Mouse (Mus musculus) MEL (cell line): ENCODE measurements around the gene Zfyve21. TPM values are rescaled to one million over a fixed set of nuclear protein-coding genes. Genes with fewer than 3 reads are reported as not detected.

ENCODE experiments used
- DNase-seq: peaks from one replicate; pipeline ENCODE4 v3.0.0; 2011; ENCODE audit warnings: low read depth, low spot score
- H3K27ac ChIP-seq: 2 replicates; pipeline ENCODE4 v1.5.1; 2012; ENCODE audit warnings: low read depth, mild to moderate bottlenecking, control low read depth, low read length, moderate library complexity; ENCODE audit not compliant: control insufficient read depth
- H3K27me3 ChIP-seq, 2 experiments: fragments of 150-350 bp in 1 of 2; sonication (generic) in 1 of 2; 2 replicates each; pipeline ENCODE4 v1.6.1; 2012; ENCODE audit warnings: low read length in 2 of 2, mild to moderate bottlenecking in 2 of 2, improper control_type of control experiment in 1 of 2, moderate library complexity in 1 of 2; ENCODE audit not compliant: insufficient read depth in 2 of 2, control insufficient read depth in 1 of 2
- H3K36me3 ChIP-seq, 2 experiments: 2 replicates each; pipeline ENCODE4 v1.6.1; 2012 to 2014; ENCODE audit warnings: low read length in 2 of 2, improper control_type of control experiment in 1 of 2, inconsistent platforms in 1 of 2, mild to moderate bottlenecking in 1 of 2; ENCODE audit not compliant: insufficient read depth in 2 of 2, control insufficient read depth in 1 of 2
- H3K4me1 ChIP-seq, 2 experiments: fragments of 150-350 bp in 1 of 2; sonication (generic) in 1 of 2; 2 replicates each; pipeline ENCODE4 v1.6.1; 2012; ENCODE audit warnings: low read length in 2 of 2, improper control_type of control experiment in 1 of 2, mild to moderate bottlenecking in 1 of 2; ENCODE audit not compliant: insufficient read depth in 2 of 2, control insufficient read depth in 1 of 2
- H3K4me3 ChIP-seq, 2 experiments: fragments of 150-350 bp in 1 of 2; sonication (generic) in 1 of 2; 2 replicates each; pipeline ENCODE4 v1.5.1; 2012; ENCODE audit warnings: low read depth in 2 of 2, low read length in 2 of 2, mild to moderate bottlenecking in 2 of 2, moderate library complexity in 2 of 2, control low read depth in 1 of 2, improper control_type of control experiment in 1 of 2; ENCODE audit not compliant: control insufficient read depth in 1 of 2, insufficient read depth in 1 of 2
- H3K79me2 ChIP-seq: 2 replicates; pipeline ENCODE4 v1.6.1; 2012; ENCODE audit warnings: mild to moderate bottlenecking, low read length, moderate library complexity; ENCODE audit not compliant: control insufficient read depth, poor library complexity, insufficient read depth
- H3K9ac ChIP-seq: 2 replicates; pipeline ENCODE4 v1.6.1; 2012; ENCODE audit warnings: low read depth, mild to moderate bottlenecking, control low read depth, low read length, moderate library complexity; ENCODE audit not compliant: control insufficient read depth, poor library complexity, severe bottlenecking
- H3K9me3 ChIP-seq: fragments of 150-350 bp; sonication (generic); replicated peaks from 2 replicates; pipeline ENCODE4 v1.6.1; 2012; ENCODE audit warnings: mild to moderate bottlenecking, low read length, improper control_type of control experiment, moderate library complexity; ENCODE audit not compliant: insufficient read depth
- CHD1 ChIP-seq: IDR thresholded peaks from 2 replicates; pipeline ENCODE4 v1.6.1; 2012; ENCODE audit warnings: low read depth, mild to moderate bottlenecking, inconsistent platforms, low read length, improper control_type of control experiment
- CHD2 ChIP-seq: IDR thresholded peaks from 2 replicates; pipeline ENCODE4 v1.6.1; 2011; ENCODE audit warnings: low read length, improper control_type of control experiment
- ETS1 ChIP-seq: IDR thresholded peaks from 2 replicates; pipeline ENCODE4 v1.6.1; 2012; ENCODE audit warnings: low read depth, mild to moderate bottlenecking, inconsistent platforms, low read length, improper control_type of control experiment, moderate library complexity
- GABPA ChIP-seq: IDR thresholded peaks from 2 replicates; pipeline ENCODE4 v1.6.1; 2012; ENCODE audit warnings: low read depth, mild to moderate bottlenecking, inconsistent platforms, low read length, improper control_type of control experiment, moderate library complexity
- KAT2A ChIP-seq: conservative IDR thresholded peaks from 2 replicates; pipeline ENCODE4 v1.6.1; 2012; ENCODE audit warnings: low read depth, low read length, improper control_type of control experiment, inconsistent platforms
- MXI1 ChIP-seq: IDR thresholded peaks from 2 replicates; pipeline ENCODE4 v1.6.1; 2011; ENCODE audit warnings: mild to moderate bottlenecking, low read depth, low read length, improper control_type of control experiment
- MYC ChIP-seq: IDR thresholded peaks from 2 replicates; pipeline ENCODE4 v1.6.1; 2011; ENCODE audit warnings: low read depth, mild to moderate bottlenecking, low read length, improper control_type of control experiment, moderate library complexity
- NELFE ChIP-seq: IDR thresholded peaks from 2 replicates; pipeline ENCODE4 v1.6.1; 2011; ENCODE audit warnings: low read depth, low read length, improper control_type of control experiment
- NRF1 ChIP-seq: IDR thresholded peaks from 2 replicates; pipeline ENCODE4 v1.6.1; 2014; ENCODE audit warnings: low read depth, mild to moderate bottlenecking, inconsistent platforms, low read length, improper control_type of control experiment, moderate library complexity; ENCODE audit not compliant: poor library complexity, insufficient read depth, severe bottlenecking
- POLR2A ChIP-seq, 2 experiments: IDR thresholded peaks; 2 replicates each; pipeline ENCODE4 v1.6.1; 2011 to 2012; ENCODE audit warnings: low read length in 2 of 2, mild to moderate bottlenecking in 2 of 2, control low read depth in 1 of 2, improper control_type of control experiment in 1 of 2, low read depth in 1 of 2, moderate library complexity in 1 of 2; ENCODE audit not compliant: control insufficient read depth in 1 of 2, insufficient read depth in 1 of 2, poor library complexity in 1 of 2
- POLR2AphosphoS2 ChIP-seq: IDR thresholded peaks from 2 replicates; pipeline ENCODE4 v1.6.1; 2011; ENCODE audit warnings: low read length, improper control_type of control experiment
- POLR2AphosphoS5 ChIP-seq: IDR thresholded peaks from 2 replicates; pipeline ENCODE4 v1.6.1; 2012; ENCODE audit warnings: low read depth, borderline replicate concordance, mild to moderate bottlenecking, inconsistent platforms, low read length, moderate library complexity, mixed read lengths
- RAD21 ChIP-seq: IDR thresholded peaks from 2 replicates; pipeline ENCODE4 v1.6.1; 2011; ENCODE audit warnings: mild to moderate bottlenecking, low read depth, low read length, improper control_type of control experiment
- SIN3A ChIP-seq: IDR thresholded peaks from 2 replicates; pipeline ENCODE4 v1.6.1; 2012; ENCODE audit warnings: low read length, improper control_type of control experiment, inconsistent platforms
- SMC3 ChIP-seq: IDR thresholded peaks from 2 replicates; pipeline ENCODE4 v1.6.1; 2011; ENCODE audit warnings: low read depth, low read length, improper control_type of control experiment
- TBP ChIP-seq: IDR thresholded peaks from 2 replicates; pipeline ENCODE4 v1.8.0; 2011; ENCODE audit warnings: low read depth, low read length, improper control_type of control experiment
- TCF12 ChIP-seq: IDR thresholded peaks from 2 replicates; pipeline ENCODE4 v1.6.1; 2014; ENCODE audit warnings: low read depth, mild to moderate bottlenecking, inconsistent platforms, low read length, improper control_type of control experiment, moderate library complexity
- UBTF ChIP-seq: IDR thresholded peaks from 2 replicates; pipeline ENCODE4 v1.6.1; 2012; ENCODE audit warnings: low read depth, mild to moderate bottlenecking, inconsistent platforms, low read length, improper control_type of control experiment, moderate library complexity, borderline replicate concordance; ENCODE audit not compliant: insufficient read depth
- USF2 ChIP-seq, 2 experiments: IDR thresholded peaks; 2 replicates each; pipeline ENCODE4 v1.6.1; 2011 to 2012; ENCODE audit warnings: improper control_type of control experiment in 2 of 2, low read length in 2 of 2, borderline replicate concordance in 1 of 2, inconsistent platforms in 1 of 2, low read depth in 1 of 2, mild to moderate bottlenecking in 1 of 2; ENCODE audit not compliant: insufficient read depth in 1 of 2
- polyA plus RNA-seq, 2 experiments: library from polyadenylated mRNA; stranded (reverse) in 1 of 2; unstranded in 1 of 2; fragments of >175 nt in 1 of 2; fragments of >200 nt in 1 of 2; gene quantifications; 2 replicates each; pipeline versions ENCODE4 v1.2.1 to v1.2.4; 2012; ENCODE audit warnings: low replicate concordance in 2 of 2, low read depth in 1 of 2; ENCODE audit not compliant: insufficient read length in 2 of 2, insufficient read depth in 1 of 2, missing spikeins in 1 of 2
- total RNA-seq: library from RNA; depleted of rRNA; stranded (reverse); fragments of 300-350 nt; gene quantifications from 2 replicates; pipeline ENCODE4 v1.2.3, GENCODE M21; 2012

The Zfyve21 gene
- total and polyA plus RNA-seq, 3 experiments = 8.1 to 9.1 TPM; not detected in 1

DNA sequence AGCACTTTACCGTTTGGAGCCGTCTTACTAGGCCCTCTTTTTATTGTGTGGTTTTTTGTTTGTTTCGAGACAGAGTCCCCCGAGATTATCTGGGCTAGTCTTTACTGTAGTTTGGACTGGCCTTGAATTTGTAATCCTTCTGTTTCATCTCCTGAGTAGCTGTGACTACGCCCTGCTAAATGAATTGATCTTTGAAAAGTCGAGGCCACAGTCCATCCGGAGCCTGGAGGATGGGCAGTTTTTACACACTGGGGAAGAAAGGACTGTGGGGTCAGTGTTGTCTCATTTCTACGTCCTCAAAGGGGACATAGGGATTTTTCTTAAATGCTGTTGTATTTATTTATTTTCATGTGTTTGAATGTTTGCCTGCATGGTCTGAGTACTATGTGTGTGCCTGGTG, 4.0 kb downstream of the Zfyve21 start:
- peaks cover 0 to 15% of the 10 kb centered on the region in 2 experiments; a peak in 2 of 4 replicates for H3K36me3 ChIP-seq
- H3K27ac ChIP-seq = peak overlapping the region; percentile 5; the same call in 1 of the 2 replicates
- H3K9ac ChIP-seq = no peak overlapping the region
- no peaks in the 10 kb centered on the region for H3K9me3 ChIP-seq
- peaks cover 12% of the 10 kb centered on the region for H3K79me2 ChIP-seq
- DNase-seq = no peak
- no peaks in the 10 kb centered on the region for H3K27me3 ChIP-seq
- H3K4me1 ChIP-seq = peaks cover 7 to 26% of the 10 kb centered on the region in 2 experiments
- no peak overlapping the region for H3K4me3 ChIP-seq
- TF ChIP-seq RAD21 = no peak
- TF ChIP-seq NRF1 = no peak
- no peak for TF ChIP-seq KAT2A
- TF ChIP-seq SMC3 = no peak
- TF ChIP-seq MYC = no peak
- TF ChIP-seq POLR2AphosphoS2 = no peak
- TF ChIP-seq GABPA = no peak
- TF ChIP-seq TCF12 = no peak
- TF ChIP-seq NELFE = no peak
- TF ChIP-seq ETS1 = no peak
- no peak for TF ChIP-seq CHD2

DNA sequence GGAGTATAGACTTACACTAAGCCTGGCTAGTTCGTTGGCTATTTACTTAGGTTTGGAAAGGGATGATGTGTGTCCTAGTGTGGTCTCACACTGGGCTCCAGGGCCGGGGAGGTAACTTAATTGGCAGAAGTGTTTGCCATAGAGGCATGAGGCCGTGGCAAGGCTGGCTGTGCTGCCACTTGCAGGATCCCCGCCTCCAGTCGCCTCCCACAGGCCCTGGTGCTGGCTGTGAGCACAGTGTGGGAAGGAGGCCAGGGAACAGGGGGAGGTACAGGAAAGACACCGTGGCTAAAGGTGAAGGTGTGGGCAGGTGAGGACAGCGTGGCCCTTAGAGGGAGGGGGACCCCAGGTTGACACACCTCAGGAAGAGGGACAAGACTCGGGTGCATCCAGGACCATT, 6.0 kb downstream of the Zfyve21 start:
- no peak overlapping the region for H3K27ac ChIP-seq
- H3K4me1 ChIP-seq = peaks cover 7 to 25% of the 10 kb centered on the region in 2 experiments
- DNase-seq = no peak
- peaks cover 0 to 15% of the 10 kb centered on the region in 2 experiments; a peak in 2 of 4 replicates for H3K36me3 ChIP-seq
- H3K9me3 ChIP-seq = no peaks in the 10 kb centered on the region
- no peak overlapping the region for H3K4me3 ChIP-seq
- H3K79me2 ChIP-seq = peaks cover 5% of the 10 kb centered on the region; the same call in 1 of the 2 replicates
- H3K9ac ChIP-seq = no peak overlapping the region
- no peaks in the 10 kb centered on the region for H3K27me3 ChIP-seq
- TF ChIP-seq USF2 (IDR thresholded peaks at IDR 0.05; ENCODE audit: borderline replicate concordance in 1 of 2, insufficient read depth in 1 of 2, low read depth in 1 of 2, low read length in 2 of 2) (no peak), MXI1 (no peak), CHD1 (no peak), MYC (no peak), TBP (no peak), SMC3 (no peak), POLR2A (IDR thresholded peaks at IDR 0.05; ENCODE audit: control insufficient read depth in 1 of 2, insufficient read depth in 1 of 2, low read depth in 1 of 2, low read length in 2 of 2, poor library complexity in 1 of 2) (no peak), POLR2AphosphoS5 (no peak), POLR2AphosphoS2 (no peak), UBTF (no peak), SIN3A (no peak)
